Mouse (Mus musculus) embryonic facial prominence, embryonic 11.5 days (tissue): ENCODE measurements around the gene Rcor1. TPM values are rescaled to one million over a fixed set of nuclear protein-coding genes. Genes with fewer than 3 reads are reported as not detected.

Source experiments
- ATAC-seq: fragments of 200-750 bp; cut with Nextera tagmentation; replicated peaks from 2 replicates; pipeline ENCODE4 v1.8.0; 2017; ENCODE audit warnings: low read depth; ENCODE audit not compliant: insufficient number of reproducible peaks, low FRiP score, low TSS enrichment
- DNase-seq: peaks from one replicate; pipeline ENCODE4 v3.0.0-alpha.2; 2015; ENCODE audit warnings: low spot score
- H3K27ac ChIP-seq: fragments of 300-500 bp; sonication (generic); replicated peaks from 2 replicates; pipeline ENCODE4 v1.5.1; 2014; ENCODE audit warnings: mild to moderate bottlenecking, low read depth, low read length, control low read depth
- H3K27me3 ChIP-seq: fragments of 300-500 bp; sonication (generic); 2 replicates; pipeline ENCODE4 v1.6.1; 2014; ENCODE audit warnings: mild to moderate bottlenecking, low read length, moderate library complexity, mixed read lengths; ENCODE audit not compliant: control insufficient read depth, insufficient read depth
- H3K36me3 ChIP-seq: fragments of 300-500 bp; sonication (generic); replicated peaks from 2 replicates; pipeline ENCODE4 v1.6.1; 2014; ENCODE audit warnings: low read depth, mild to moderate bottlenecking, low read length, moderate library complexity, mixed read lengths; ENCODE audit not compliant: control insufficient read depth, insufficient read depth
- H3K4me1 ChIP-seq: fragments of 300-500 bp; sonication (generic); 2 replicates; pipeline ENCODE4 v1.6.1; 2014; ENCODE audit warnings: low read length, mixed read lengths; ENCODE audit not compliant: control insufficient read depth, insufficient read depth
- H3K4me2 ChIP-seq: fragments of 300-500 bp; sonication (generic); 2 replicates; pipeline ENCODE4 v1.6.1; 2014; ENCODE audit warnings: low read depth, mild to moderate bottlenecking, control low read depth, low read length, moderate library complexity
- H3K4me3 ChIP-seq: fragments of 300-500 bp; sonication (generic); 2 replicates; pipeline ENCODE4 v1.5.1; 2014; ENCODE audit warnings: low read depth, low read length, control low read depth
- H3K9ac ChIP-seq: fragments of 300-500 bp; sonication (generic); replicated peaks from 2 replicates; pipeline ENCODE4 v1.6.1; 2014; ENCODE audit warnings: mild to moderate bottlenecking, control low read depth, low read length
- H3K9me3 ChIP-seq: fragments of 300-500 bp; sonication (generic); replicated peaks from 2 replicates; pipeline ENCODE4 v1.6.1; 2016; ENCODE audit warnings: mild to moderate bottlenecking, low read length, inconsistent platforms, mixed read lengths; ENCODE audit not compliant: control insufficient read depth
- WGBS: fragments of 180-500 bp; shearing (Covaris S2); extraction: QIAGEN DNeasy Blood & Tissue Kit; methylation state at CpG from one replicate; pipeline ENCODE4 v1.1.7; 2014; 5-methylcytosine and 5-hydroxymethylcytosine counted together
- polyA plus RNA-seq: library from polyadenylated mRNA; unstranded; fragments of >200 nt; fragmentation: Nextera tagmentation; extraction: Ambion mirVana; gene quantifications from 2 replicates; pipeline ENCODE4 v1.2.1, GENCODE M21; 2014

Gene Rcor1
- polyA plus RNA-seq, 1 experiment from 2014 or later: 16.9 TPM

DNA sequence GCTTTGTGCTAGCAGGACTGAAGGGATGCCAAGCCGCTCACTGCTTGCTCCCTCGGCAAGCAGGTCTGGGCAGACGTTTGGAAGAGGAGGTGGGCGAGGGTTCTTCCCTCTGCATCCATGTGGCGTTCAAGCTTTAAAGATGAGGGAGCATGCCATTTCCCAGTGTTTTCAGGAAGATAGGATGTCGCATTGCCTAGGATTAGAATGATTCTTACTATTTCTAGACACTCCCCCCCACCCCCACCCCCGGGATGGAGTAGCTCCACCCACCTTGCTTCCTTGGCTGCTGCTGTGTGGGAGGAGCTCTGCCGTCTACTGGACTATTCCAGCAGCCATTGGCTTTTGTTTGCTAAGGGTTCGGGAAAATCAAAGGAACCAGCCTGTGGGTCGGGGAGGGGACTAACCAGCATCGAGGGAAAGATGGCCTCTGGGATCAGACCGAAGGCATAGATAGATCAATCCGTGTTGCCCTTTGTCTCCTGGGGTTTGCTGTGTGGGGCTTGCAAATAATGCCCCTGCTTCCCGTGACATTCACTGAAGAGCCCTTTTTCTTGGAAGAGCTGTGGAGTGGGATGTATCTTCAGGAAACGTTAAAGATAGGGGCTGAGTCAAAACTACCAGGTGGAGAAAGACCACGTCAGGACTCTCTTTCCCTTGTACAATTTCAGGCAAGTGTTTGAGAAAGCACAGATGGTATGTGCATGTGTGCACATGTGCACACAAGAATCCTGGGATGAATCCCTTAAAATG, 123.3 kb downstream of the Rcor1 start:
- no peaks in the 10 kb centered on the region for H3K9me3 ChIP-seq
- H3K36me3 ChIP-seq: no peaks in the 10 kb centered on the region
- no peaks in the 10 kb centered on the region for H3K27me3 ChIP-seq
- 10% methylated on average over 16 of the region's 16 CpGs for WGBS
- no peak overlapping the region for H3K4me3 ChIP-seq
- H3K9ac ChIP-seq: peak overlapping the region; percentile 48
- H3K4me1 ChIP-seq: no peaks in the 10 kb centered on the region; the same call in none of the 2 replicates
- H3K4me2 ChIP-seq: peak overlapping the region; percentile 28; the same call in 1 of the 2 replicates
- H3K27ac ChIP-seq: no peak overlapping the region
- DNase-seq: peak; percentile 76
- no peak for ATAC-seq

DNA sequence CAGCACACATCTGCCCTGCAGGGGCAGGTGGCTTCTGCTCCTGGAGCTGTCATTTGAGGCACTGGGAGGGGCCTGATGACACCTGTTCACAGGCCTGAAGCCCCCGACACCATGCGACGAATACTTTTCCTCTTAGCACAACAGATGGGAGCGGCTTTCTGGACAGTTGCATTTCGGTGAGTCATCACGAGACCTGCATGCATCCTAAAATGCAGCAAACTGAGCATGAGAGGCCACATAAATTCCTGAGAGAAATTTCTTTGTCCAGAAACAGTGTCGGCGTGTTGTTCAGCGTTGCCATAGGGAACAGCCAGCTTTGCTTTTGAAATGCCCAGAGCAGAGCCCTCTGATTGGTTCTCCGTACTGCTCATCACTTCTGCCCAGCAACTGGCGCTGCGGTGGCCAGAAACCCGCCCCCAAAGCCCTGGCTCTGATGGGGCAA, 125.2 kb downstream of the Rcor1 start:
- WGBS: 4% methylated on average over 13 of the region's 13 CpGs
- H3K9ac ChIP-seq: peak overlapping the region; percentile 50
- peak overlapping the region; percentile 26 for H3K4me3 ChIP-seq
- no peaks in the 10 kb centered on the region for H3K27me3 ChIP-seq
- H3K4me1 ChIP-seq: no peaks in the 10 kb centered on the region; the same call in none of the 2 replicates
- ATAC-seq (peak; percentile 91), DNase-seq (peak; percentile 95)
- H3K36me3 ChIP-seq: no peaks in the 10 kb centered on the region
- peak overlapping the region; percentile 62 for H3K27ac ChIP-seq
- no peaks in the 10 kb centered on the region for H3K9me3 ChIP-seq
- H3K4me2 ChIP-seq: peak overlapping the region; percentile 61

DNA sequence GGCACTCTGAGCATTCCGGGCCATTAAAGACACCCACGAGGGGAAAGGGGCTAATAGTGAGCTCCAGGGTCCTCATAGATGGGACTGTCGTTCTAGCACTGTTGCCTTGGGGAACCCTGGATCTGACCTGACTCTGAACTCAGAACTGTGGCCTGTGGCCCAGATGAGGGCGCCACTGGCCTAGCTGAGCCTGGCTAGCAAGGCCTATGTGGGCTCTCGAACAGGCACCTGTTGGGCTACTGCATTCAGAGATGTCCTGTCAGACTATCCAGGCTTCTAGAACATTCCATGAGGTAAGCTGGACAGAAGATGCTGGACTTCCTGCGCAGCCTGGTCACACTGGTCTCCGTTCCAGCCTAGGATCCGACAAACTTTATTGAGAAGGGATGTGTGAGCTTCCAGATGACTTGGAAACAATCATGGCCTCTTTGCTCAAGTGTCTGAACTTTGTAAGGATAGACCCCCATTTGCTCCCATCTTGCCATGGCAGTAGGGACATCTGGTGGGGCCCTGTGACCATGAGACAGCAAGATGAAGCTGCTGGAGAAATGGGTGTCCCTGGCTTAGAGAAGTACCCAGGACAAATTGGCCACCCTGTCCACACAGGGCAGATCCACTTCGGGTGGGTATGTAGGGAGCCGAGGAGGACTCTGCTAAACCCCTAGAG, 126.1 kb downstream of the Rcor1 start:
- ATAC-seq (no peak), DNase-seq (peak; percentile 45)
- Histone ChIP-seq H3K36me3 (no peaks in the 10 kb centered on the region), H3K4me2 (no peak overlapping the region), H3K27ac (peak overlapping the region; percentile 78; the same call in 1 of the 2 replicates), H3K4me3 (no peak overlapping the region; the same call in 1 of the 2 replicates), H3K9ac (no peak overlapping the region; the same call in 1 of the 2 replicates), H3K4me1 (no peaks in the 10 kb centered on the region; the same call in none of the 2 replicates), H3K27me3 (no peaks in the 10 kb centered on the region), H3K9me3 (no peaks in the 10 kb centered on the region)
- 66% methylated on average over 10 of the region's 10 CpGs for WGBS

Other genes starting within 250 kb of the Rcor1 start
- gene Mok, start 198.4 kb upstream of the Rcor1 start, polyA plus RNA-seq: 7.1 and 7.8 TPM in 2 replicates
- 2.2 and 3.3 TPM in 2 replicates for gene Zfp839, start 189.1 kb upstream of the Rcor1 start, polyA plus RNA-seq
- gene Cinp, start 150.2 kb upstream of the Rcor1 start, polyA plus RNA-seq: 82.3 and 92.2 TPM in 2 replicates
- 2.5 and 3.9 TPM in 2 replicates for gene Tecpr2, start 150.1 kb upstream of the Rcor1 start, polyA plus RNA-seq
- 9.5 and 11.5 TPM in 2 replicates for gene Ankrd9, start 60.3 kb upstream of the Rcor1 start, polyA plus RNA-seq
- 8.3 and 10.2 TPM in 2 replicates for gene Traf3, start 127.0 kb downstream of the Rcor1 start, polyA plus RNA-seq
- gene 4930595D18Rik, start 145.1 kb downstream of the Rcor1 start, polyA plus RNA-seq: not detected in 2 replicates
- gene Amn, start 231.7 kb downstream of the Rcor1 start, polyA plus RNA-seq: 0.28 TPM in 1 of 2 replicates, not detected in the other